Mouse (Mus musculus): ENCODE measurements at regions not wholly inside any gene's neighbourhood (a gene's known extent, or its start where the extent isn't known, plus 50 kb on each side); places are given as distances from the start of the nearest gene placed in this dataset.
A peak's percentile ranks its signal among the peaks of the same experiment; 100 is the strongest.
"Not testable (repeated sequence)": the region's sequence is repeated elsewhere in the genome, so short reads cannot be mapped to it uniquely, and the experiment has no call there.

DNA sequence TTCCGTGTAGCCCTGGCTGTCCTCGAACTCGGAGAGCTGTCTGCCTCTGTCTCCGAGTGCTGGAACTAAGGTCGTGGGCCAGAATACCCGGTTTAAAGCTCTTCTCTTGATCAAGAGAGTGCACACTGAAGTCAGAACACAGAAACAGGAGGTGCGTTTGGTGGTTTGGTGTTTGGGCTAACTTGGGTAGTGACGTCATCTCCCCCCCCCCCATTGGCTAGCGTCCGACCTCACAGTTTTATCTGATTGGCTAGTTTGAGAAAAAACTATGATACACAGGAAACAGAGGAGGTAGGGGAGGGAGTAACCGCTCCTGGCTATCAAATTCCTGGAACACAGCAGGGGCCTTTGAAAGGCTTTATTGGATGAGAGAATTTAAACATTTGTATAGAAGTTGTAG lies 60.2 kb upstream of the Pim1 start:
- no peak for DNase-seq (ENCODE audit: low read depth)
- TF ChIP-seq POLR2A (IDR thresholded peaks at IDR 0.05; ENCODE audit: borderline replicate concordance, extremely low read depth, insufficient read depth, insufficient read length, poor library complexity, severe bottlenecking) (no peak), CTCF (IDR thresholded peaks at IDR 0.05; ENCODE audit: borderline replicate concordance, extremely low read depth, insufficient read depth, insufficient read length) (no peak)

DNA sequence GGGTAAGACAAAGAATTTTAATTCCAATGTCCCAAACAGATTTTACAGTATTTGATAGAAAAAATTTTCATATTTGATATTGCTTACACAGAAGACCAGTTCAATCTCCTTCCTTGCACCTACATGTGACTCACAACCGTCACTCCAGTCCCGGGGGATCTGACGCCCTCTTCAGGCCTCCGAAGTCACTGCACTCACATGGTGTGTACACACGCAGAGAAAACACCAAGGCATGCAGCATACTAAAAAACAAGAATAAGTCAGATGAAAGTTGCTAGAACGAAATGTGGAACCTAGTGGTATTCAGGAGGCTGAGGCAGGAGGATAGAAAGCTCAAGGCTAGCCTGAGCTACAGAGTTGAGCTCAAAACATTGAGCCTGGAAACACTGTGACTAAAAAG lies 59.7 kb upstream of the Pim1 start:
- DNase-seq (ENCODE audit: low read depth) = no peak
- TF ChIP-seq POLR2A (IDR thresholded peaks at IDR 0.05; ENCODE audit: borderline replicate concordance, extremely low read depth, insufficient read depth, insufficient read length, poor library complexity, severe bottlenecking) (no peak), CTCF (IDR thresholded peaks at IDR 0.05; ENCODE audit: borderline replicate concordance, extremely low read depth, insufficient read depth, insufficient read length) (no peak)

DNA sequence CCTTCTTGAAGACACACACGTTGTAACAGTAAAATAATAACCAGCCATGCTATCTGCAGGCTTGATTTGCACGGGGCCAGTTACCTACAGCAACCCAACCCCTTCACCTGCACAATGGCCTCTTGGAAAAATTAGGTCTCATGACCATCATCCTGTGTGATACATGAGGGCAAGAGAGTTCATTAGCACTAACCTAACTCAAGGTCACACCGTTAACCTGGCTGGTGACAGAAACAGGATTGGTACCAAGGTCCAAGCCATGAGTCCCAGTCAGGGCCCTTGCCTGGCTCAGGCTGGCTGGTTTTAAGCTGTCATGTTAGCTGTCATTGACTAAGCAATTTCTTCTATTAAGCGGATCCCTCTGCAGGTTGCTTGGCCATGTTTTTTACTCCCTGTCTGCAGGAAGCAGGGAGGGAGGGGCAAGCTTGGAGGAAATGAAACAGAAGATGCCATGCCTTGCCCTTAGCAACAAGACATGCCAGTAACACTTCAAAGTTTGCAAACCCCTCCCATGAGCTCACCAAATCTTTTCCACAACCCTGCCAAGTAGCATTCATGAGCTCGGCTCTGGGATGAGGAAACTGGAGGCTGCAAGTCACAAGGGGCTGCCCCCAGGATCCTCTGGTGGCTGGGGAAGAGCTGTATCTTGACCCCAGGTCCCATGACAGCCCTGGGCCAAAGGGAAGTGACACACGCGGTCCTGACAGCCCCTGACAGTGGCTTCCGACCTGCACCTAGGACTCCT lies 58.8 kb upstream of the Pim1 start:
- peak; percentile 49 for DNase-seq (ENCODE audit: low read depth)
- TF ChIP-seq CTCF (IDR thresholded peaks at IDR 0.05; ENCODE audit: borderline replicate concordance, extremely low read depth, insufficient read depth, insufficient read length) (no peak), POLR2A (IDR thresholded peaks at IDR 0.05; ENCODE audit: borderline replicate concordance, extremely low read depth, insufficient read depth, insufficient read length, poor library complexity, severe bottlenecking) (no peak)

DNA sequence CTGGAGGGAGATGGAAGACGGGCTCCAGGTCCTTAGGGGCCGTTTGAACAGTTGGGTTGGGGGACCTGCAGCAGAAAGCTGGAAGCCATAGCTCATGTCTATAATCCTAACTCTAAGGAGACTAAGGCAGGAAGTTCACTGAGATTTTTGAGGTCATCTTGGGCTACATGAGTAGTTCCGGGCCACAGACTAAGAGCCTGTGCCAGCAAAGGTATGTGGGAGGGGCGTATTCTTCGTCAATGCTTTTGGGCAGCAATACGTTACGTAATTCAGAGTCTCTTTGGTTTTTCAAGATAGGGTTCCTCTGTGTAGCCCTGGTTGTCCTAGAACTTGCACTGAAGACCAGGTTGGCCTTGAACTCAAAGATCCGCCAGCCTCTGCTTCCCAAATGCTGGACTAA lies 57.9 kb upstream of the Pim1 start:
- DNase-seq (ENCODE audit: low read depth) = no peak
- no peak for TF ChIP-seq CTCF (IDR thresholded peaks at IDR 0.05; ENCODE audit: borderline replicate concordance, extremely low read depth, insufficient read depth, insufficient read length)
- no peak for TF ChIP-seq POLR2A (IDR thresholded peaks at IDR 0.05; ENCODE audit: borderline replicate concordance, extremely low read depth, insufficient read depth, insufficient read length, poor library complexity, severe bottlenecking)

DNA sequence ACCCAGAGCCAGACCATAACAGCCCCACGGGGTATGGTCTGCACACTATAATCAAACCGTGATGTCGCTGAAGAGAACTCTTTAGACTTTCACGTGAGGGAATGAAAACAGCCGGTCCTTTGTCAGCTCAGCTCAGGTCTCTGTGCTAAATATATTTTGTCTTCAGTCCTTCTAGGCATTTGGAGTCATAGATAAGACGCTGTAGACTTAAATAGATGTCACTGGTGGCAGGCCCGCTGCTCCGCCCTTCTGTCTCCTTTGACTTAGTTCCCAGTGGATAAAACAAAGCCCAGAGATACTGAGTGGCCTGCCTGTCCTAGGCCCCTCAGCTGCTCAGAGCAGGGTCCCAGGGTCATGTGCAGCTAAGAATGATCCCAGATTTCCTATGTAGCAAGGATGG lies 57.2 kb upstream of the Pim1 start:
- no peak for TF ChIP-seq POLR2A (IDR thresholded peaks at IDR 0.05; ENCODE audit: borderline replicate concordance, extremely low read depth, insufficient read depth, insufficient read length, poor library complexity, severe bottlenecking)
- no peak for TF ChIP-seq CTCF (IDR thresholded peaks at IDR 0.05; ENCODE audit: borderline replicate concordance, extremely low read depth, insufficient read depth, insufficient read length)
- DNase-seq (ENCODE audit: low read depth) = no peak

DNA sequence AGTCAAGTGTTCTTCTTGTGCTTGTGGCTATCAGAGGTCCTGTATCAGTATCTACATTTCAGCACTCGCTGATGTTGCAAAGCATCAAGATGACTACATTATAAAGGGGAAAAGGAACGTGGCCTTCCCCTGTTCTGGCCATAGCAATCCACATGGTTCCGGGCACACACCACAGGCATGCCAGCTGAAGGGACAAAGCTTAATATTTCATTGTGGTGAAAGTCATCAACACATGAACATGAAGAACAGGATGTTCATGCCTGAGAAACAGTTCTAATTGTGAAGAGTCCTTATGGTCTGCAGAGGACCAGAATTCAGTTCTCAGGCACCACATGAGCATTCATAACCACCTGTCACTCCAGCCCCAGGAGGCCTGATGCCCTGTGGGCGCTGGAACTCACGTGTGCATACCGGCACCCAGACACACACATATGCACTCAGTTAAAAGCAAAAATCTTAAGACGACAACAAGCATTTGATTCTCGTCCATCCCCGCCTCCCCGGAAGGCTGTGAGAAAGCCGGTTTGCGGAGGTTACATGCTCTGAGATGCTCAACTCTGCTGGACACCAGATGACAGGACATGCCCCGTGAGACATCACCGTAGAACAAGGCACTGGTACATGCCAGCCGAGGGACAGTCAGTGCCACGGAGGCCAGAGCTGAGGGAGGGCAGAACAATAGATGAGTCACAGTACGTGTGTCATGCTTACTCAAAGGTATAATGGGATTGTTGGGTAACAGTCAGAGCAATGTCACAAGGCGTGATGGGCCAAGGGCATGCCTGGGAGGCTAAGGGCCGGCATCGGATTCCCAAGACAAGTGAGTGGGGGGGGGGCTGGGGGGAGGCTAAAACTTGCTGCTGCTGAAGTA lies 56.2 kb upstream of the Pim1 start:
- no peak for DNase-seq (ENCODE audit: low read depth)
- TF ChIP-seq POLR2A (IDR thresholded peaks at IDR 0.05; ENCODE audit: borderline replicate concordance, extremely low read depth, insufficient read depth, insufficient read length, poor library complexity, severe bottlenecking) (no peak), CTCF (IDR thresholded peaks at IDR 0.05; ENCODE audit: borderline replicate concordance, extremely low read depth, insufficient read depth, insufficient read length) (no peak)

DNA sequence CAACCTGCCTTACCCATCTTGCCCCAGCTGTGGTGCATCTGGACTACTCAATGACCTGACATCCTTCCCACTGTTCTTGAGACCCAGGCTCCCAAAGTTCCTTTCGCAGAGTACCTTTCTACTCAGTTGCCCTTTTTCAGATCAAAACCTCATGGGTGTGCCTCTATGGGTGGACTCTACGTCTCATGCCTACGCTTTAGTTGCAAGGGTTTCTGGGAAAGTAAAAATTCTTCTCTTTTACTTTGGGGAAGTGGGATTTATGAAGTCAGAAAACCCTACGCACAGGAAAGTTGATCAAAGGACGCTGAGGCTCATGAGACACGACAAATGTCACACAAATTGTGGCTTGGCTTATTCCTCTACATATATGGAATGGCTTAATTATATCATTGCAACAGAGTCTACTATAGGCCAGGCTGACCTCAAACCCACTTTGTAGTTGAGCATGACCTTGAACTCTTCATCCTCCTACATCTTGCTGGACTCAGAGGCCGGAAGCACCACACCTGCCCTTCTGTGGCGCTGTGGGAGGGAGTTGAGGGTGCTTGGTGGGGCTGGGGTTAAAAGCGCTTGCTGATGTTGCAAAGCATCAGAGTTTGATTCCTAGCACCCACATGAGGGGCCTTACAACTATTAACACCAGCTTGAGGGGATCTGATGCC lies 55.1 kb upstream of the Pim1 start:
- no peak for TF ChIP-seq POLR2A (IDR thresholded peaks at IDR 0.05; ENCODE audit: borderline replicate concordance, extremely low read depth, insufficient read depth, insufficient read length, poor library complexity, severe bottlenecking)
- TF ChIP-seq CTCF (IDR thresholded peaks at IDR 0.05; ENCODE audit: borderline replicate concordance, extremely low read depth, insufficient read depth, insufficient read length) = no peak
- DNase-seq (ENCODE audit: low read depth) = no peak

DNA sequence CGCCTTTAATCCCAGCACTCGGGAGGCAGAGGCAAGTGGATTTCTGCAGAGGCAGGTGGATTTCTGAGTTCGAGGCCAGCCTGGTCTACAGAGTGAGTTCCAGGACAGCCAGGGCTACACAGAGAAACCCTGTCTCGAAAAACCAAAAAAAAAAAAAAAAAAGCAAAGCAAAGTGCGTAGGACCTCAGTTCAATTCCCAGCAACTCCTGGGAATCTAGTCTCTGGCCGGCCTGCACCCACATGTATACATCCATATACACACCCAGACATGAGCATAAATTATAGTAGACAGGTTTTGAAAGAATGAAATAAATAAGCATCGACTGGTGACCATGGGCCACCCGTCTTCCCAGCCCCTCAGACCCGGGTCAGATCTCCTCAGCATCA lies 54.1 kb upstream of the Pim1 start:
- not testable (repeated sequence) for DNase-seq (ENCODE audit: low read depth)

DNA sequence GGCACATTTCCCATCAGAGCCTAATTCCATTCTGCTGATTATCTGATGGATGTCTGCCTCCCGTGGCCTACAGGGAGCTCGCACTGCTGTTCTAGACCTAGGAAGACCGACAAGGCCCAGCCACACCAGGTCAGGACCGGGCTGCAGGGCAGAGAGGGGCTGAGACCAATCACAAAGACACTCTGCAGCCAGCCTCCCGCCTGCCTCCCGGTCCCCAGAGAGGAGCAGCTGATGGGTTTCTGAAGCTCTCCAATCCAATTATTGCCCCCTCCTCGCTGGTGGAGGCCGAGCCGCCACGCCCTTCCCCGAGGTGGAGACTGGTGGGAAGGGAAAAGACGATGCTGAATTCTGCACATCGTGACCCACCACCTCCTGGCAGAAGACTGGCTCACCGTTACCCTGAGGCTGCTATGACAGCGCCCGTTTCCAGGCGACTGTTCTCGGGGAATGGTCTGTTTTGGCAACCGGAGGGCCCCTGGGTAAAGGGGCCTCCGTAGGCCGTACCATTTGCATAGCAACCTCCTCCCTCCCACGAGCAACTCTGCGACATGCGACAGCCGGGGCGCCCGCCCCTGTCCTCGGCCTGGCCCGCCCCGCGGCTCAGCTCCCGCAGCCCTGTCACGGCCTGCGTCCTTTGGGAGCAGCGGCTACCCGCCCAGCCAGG lies 53.5 kb upstream of the Pim1 start:
- TF ChIP-seq CTCF (IDR thresholded peaks at IDR 0.05; ENCODE audit: borderline replicate concordance, extremely low read depth, insufficient read depth, insufficient read length) = no peak
- TF ChIP-seq POLR2A (IDR thresholded peaks at IDR 0.05; ENCODE audit: borderline replicate concordance, extremely low read depth, insufficient read depth, insufficient read length, poor library complexity, severe bottlenecking) = 0 out of 2 replicates have a peak, but pooled peaks have one; percentile 29

DNA sequence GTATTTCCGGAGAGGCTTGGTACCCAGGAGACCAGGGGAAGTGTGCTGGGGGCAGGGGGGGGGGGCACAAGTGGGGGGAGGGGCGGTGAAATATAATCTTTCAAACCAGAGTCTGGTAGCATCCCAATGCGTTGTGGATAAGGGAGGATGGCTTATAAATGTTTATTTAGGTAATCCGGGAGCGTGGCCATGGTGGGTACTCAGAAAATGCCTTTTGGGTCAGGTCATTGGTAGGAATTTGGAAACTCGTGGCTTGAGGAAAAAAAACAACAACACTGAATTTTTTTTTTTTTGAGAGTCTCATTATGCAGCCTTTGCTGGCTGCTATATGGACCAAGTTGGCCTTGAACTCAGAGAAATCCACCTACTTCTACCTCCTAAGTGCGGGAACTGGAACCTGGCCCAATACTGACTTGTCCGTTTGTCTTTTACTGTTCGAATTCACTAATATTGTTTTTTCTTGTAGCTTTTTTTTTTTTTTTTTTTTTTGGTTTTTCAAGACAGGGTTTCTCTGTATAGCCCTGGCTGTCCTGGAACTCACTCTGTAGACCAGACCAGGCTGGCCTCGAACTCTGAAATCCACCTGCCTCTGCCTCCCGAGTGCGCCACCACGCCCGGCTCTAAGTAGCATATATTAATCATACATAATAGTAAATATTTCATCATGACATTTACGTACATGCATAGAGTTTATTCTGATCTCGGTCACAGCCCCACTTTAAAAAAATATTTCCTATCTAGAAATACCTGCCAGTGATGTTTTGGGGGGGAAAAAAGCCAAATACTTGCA lies 52.8 kb upstream of the Pim1 start:
- peak; percentile 40 for DNase-seq (ENCODE audit: low read depth)
- TF ChIP-seq CTCF (IDR thresholded peaks at IDR 0.05; ENCODE audit: borderline replicate concordance, extremely low read depth, insufficient read depth, insufficient read length) (no peak), POLR2A (IDR thresholded peaks at IDR 0.05; ENCODE audit: borderline replicate concordance, extremely low read depth, insufficient read depth, insufficient read length, poor library complexity, severe bottlenecking) (no peak)

More for the DNA sequence above, 53.5 kb upstream of the Pim1 start:
- peak; percentile 92 for DNase-seq (ENCODE audit: low read depth)

All from brain, embryonic 14.5 days (tissue).